Mouse (Mus musculus) liver, postnatal 0 days (tissue): ENCODE measurements around the gene Zfp369. TPM values are rescaled to one million over a fixed set of nuclear protein-coding genes. Genes with fewer than 3 reads are reported as not detected.
A peak's percentile ranks its signal among the peaks of the same experiment; 100 is the strongest.
"Not testable (repeated sequence)": the region's sequence is repeated elsewhere in the genome, so short reads cannot be mapped to it uniquely, and the experiment has no call there.

Experiments used
- ATAC-seq: fragments of 200-750 bp; cut with Nextera tagmentation; 2 replicates; pipeline ENCODE4 v1.8.0; 2017; ENCODE audit warnings: mild to moderate bottlenecking, moderate library complexity
- DNase-seq: peaks from one replicate; pipeline ENCODE4 v3.0.0-alpha.2; 2016
- H3K27ac ChIP-seq: fragments of 300-500 bp; sonication (generic); 2 replicates; pipeline ENCODE4 v1.5.1; 2014; ENCODE audit warnings: antibody characterized with exemption, moderate library complexity, mild to moderate bottlenecking, low read depth
- H3K27me3 ChIP-seq: fragments of 300-500 bp; sonication (generic); 2 replicates; pipeline ENCODE4 v1.6.1; 2014; ENCODE audit warnings: low read length, control low read depth, mixed read lengths; ENCODE audit not compliant: insufficient read depth
- H3K36me3 ChIP-seq: fragments of 300-500 bp; sonication (generic); replicated peaks from 2 replicates; pipeline ENCODE4 v1.6.1; 2014; ENCODE audit warnings: mild to moderate bottlenecking, control low read depth, low read length, moderate library complexity, mixed read lengths; ENCODE audit not compliant: insufficient read depth
- H3K4me1 ChIP-seq: fragments of 300-500 bp; sonication (generic); 2 replicates; pipeline ENCODE4 v1.6.1; 2014; ENCODE audit warnings: antibody characterized with exemption, mild to moderate bottlenecking, control low read depth; ENCODE audit not compliant: insufficient read depth
- H3K4me2 ChIP-seq: fragments of 300-500 bp; sonication (generic); 2 replicates; pipeline ENCODE4 v1.6.1; 2014; ENCODE audit warnings: low read depth, mild to moderate bottlenecking, low read length, moderate library complexity, mixed read lengths
- H3K4me3 ChIP-seq: fragments of 300-500 bp; sonication (generic); 2 replicates; pipeline ENCODE4 v1.5.1; 2014; ENCODE audit warnings: low read depth, low read length
- H3K9ac ChIP-seq: fragments of 300-500 bp; sonication (generic); replicated peaks from 2 replicates; pipeline ENCODE4 v1.6.1; 2014; ENCODE audit warnings: mild to moderate bottlenecking, moderate library complexity
- H3K9me3 ChIP-seq: fragments of 300-500 bp; sonication (generic); 2 replicates; pipeline ENCODE4 v1.6.1; 2016; ENCODE audit warnings: mild to moderate bottlenecking, control low read depth, low read length, mixed read lengths
- CTCF ChIP-seq: sonication (generic); IDR thresholded peaks from 2 replicates; pipeline ENCODE4 v1.5.1; 2016; ENCODE audit warnings: antibody characterized with exemption, low read depth
- EP300 ChIP-seq: IDR thresholded peaks from 2 replicates; pipeline ENCODE4 v1.6.1; 2016; ENCODE audit warnings: antibody characterized with exemption, low read depth, mild to moderate bottlenecking
- WGBS: fragments of 180-500 bp; shearing (Covaris S2); extraction: QIAGEN DNeasy Blood & Tissue Kit; methylation state at CpG from one replicate; pipeline ENCODE4 v1.1.7; 2014; ENCODE audit not compliant: insufficient replicate concordance; 5-methylcytosine and 5-hydroxymethylcytosine counted together
- polyA plus RNA-seq: library from polyadenylated mRNA; unstranded; fragments of >200 nt; fragmentation: Nextera tagmentation; extraction: Ambion mirVana; gene quantifications from 2 replicates; pipeline ENCODE4 v1.2.1, GENCODE M21; 2015

Zfp369 gene
- polyA plus RNA-seq, 1 experiment from 2014 or later = 2.7 TPM

DNA sequence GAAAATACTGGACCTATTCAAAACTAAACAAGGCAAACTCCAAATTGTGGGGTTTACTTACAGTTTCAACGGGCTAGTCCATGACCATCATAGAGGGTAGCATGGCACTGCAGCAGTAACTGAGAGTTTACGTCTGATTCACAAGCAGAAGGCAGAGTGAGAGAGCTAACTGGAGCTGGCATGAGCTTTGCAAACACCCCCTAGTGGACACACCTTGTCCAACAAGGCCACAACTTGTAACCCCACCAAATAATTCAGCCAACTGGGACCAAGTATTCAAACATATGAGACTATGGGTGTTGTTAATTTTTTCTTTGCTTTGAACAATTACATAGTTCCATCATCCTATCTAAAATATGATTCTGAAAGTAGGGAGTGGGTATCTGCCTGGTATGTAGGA, 8.2 kb downstream of the Zfp369 start:
- TF ChIP-seq EP300 (no peak), CTCF (peak; percentile 42; the same call in 1 of the 2 replicates)
- H3K27ac ChIP-seq = no peak overlapping the region
- no peak overlapping the region for H3K4me3 ChIP-seq
- WGBS = 87% methylated on average over 2 of the region's 2 CpGs
- no peaks in the 10 kb centered on the region for H3K27me3 ChIP-seq
- peaks cover 29% of the 10 kb centered on the region for H3K9me3 ChIP-seq
- H3K4me1 ChIP-seq = no peaks in the 10 kb centered on the region
- no peak overlapping the region for H3K9ac ChIP-seq
- H3K36me3 ChIP-seq = peaks cover 26% of the 10 kb centered on the region
- H3K4me2 ChIP-seq = no peak overlapping the region
- no peak for ATAC-seq
- DNase-seq = no peak

- H3K4me3 ChIP-seq = no peak overlapping the region
- WGBS = 94% methylated on average over 4 of the region's 4 CpGs
- no peaks in the 10 kb centered on the region for H3K27me3 ChIP-seq
- no peak overlapping the region for H3K27ac ChIP-seq
- ATAC-seq (no peak), DNase-seq (no peak)
- H3K4me1 ChIP-seq = no peaks in the 10 kb centered on the region
- H3K9ac ChIP-seq = no peak overlapping the region
- H3K36me3 ChIP-seq = peaks cover 47% of the 10 kb centered on the region
- H3K4me2 ChIP-seq = no peak overlapping the region
- peaks cover 27% of the 10 kb centered on the region for H3K9me3 ChIP-seq
- TF ChIP-seq EP300 (no peak), CTCF (no peak)
Observed at GRCm38 (mm10) chr13:65296354-65296753, 17.7 kb downstream of the Zfp369 start.

DNA sequence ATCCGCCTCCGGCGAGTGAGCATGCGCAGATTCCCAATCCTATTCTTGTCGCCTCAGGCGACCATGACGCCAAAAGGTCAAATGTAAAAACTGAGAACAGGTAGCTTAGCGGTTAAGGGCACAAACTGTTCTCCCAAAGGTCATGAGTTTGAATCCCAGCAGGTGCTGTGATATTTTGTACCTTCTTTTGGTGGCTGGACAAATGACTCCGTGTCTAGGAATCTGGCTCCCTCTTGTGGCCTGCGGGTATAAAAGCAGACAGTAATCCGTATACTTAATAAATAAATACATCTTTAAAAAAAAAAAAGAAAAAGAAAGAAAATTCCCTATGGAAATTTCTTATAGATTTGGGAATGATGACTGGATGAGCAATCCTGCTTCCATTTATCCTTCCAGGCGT, 32.2 kb downstream of the Zfp369 start:
- not testable (repeated sequence) for ATAC-seq, H3K4me3 ChIP-seq, H3K9ac ChIP-seq, H3K27me3 ChIP-seq, H3K36me3 ChIP-seq, H3K9me3 ChIP-seq, H3K4me1 ChIP-seq, H3K27ac ChIP-seq
- H3K4me2 ChIP-seq = peak overlapping the region; percentile 52; the same call in 1 of the 2 replicates
- 34% methylated on average over 12 of the region's 12 CpGs for WGBS
- peak; percentile 46 for DNase-seq
- TF ChIP-seq CTCF = peak; percentile 60

DNA sequence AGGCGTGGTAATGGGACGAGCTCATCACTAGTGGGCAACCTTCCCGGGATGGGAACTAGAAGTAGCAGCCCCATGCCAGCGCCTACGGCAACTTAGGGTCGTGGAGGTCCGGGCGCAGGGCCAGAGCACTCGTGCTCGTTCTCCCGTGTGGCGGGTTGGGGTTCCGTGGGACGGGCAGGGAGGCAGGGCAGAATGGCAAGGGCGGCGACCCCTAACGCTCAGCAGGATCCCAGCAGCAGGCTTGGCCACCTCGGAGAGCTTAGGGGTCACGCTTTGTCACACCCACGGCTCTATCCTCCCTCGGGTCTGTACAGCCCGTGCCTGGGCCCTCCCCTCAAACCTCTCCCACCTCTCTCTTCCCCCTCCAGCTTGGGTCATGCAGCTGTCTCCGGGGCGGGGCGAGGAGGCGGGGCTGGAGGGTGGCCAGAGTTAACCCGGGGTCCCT, 32.7 kb downstream of the Zfp369 start:
- TF ChIP-seq CTCF (no peak), EP300 (no peak)
- Histone ChIP-seq H3K27ac (no peak overlapping the region), H3K4me2 (peak overlapping the region; percentile 52), H3K4me1 (no peaks in the 10 kb centered on the region; the same call in 1 of the 2 replicates), H3K36me3 (no peaks in the 10 kb centered on the region), H3K9ac (no peak overlapping the region), H3K27me3 (no peaks in the 10 kb centered on the region), H3K9me3 (no peaks in the 10 kb centered on the region), H3K4me3 (no peak overlapping the region)
- DNase-seq = peak; percentile 15
- 32% methylated on average over 24 of the region's 27 CpGs for WGBS
- peak; percentile 8; the same call in 1 of the 2 replicates for ATAC-seq

GRCm38 (mm10) chr13:65311826-65312225, 33.2 kb downstream of the Zfp369 start:
- H3K4me3 ChIP-seq = no peak overlapping the region
- ATAC-seq = 0 out of 2 replicates have a peak, but pooled peaks have one; percentile 13
- H3K36me3 ChIP-seq = no peaks in the 10 kb centered on the region
- DNase-seq = no peak
- no peak for TF ChIP-seq EP300
- no peak for TF ChIP-seq CTCF
- no peaks in the 10 kb centered on the region for H3K9me3 ChIP-seq
- H3K27ac ChIP-seq = no peak overlapping the region
- no peaks in the 10 kb centered on the region for H3K27me3 ChIP-seq
- no peak overlapping the region for H3K9ac ChIP-seq
- H3K4me1 ChIP-seq = no peaks in the 10 kb centered on the region; the same call in 1 of the 2 replicates
- WGBS = 82% methylated on average over 9 of the region's 9 CpGs
- H3K4me2 ChIP-seq = no peak overlapping the region

DNA sequence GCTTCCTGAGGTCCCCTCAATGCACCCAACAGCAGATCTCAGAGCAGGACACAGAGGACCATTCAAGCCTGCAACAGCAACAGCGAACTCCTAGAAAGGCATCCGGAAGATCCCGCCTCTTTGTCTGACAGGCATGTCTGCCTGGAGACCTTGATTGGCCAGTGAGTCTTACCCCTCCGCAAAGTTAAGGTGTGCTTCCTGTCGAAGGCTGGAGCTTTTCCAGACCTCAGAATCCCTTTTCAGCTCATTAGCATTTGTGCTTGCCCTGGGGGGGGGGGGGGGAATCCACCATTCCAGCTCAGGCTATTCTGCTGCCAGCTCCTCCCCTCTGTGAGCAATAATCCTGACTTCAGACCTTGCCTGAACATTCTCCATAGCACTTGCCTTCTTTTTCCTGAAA, 69.9 kb downstream of the Zfp369 start:
- H3K4me2 ChIP-seq, H3K27ac ChIP-seq, H3K36me3 ChIP-seq, ATAC-seq, H3K4me3 ChIP-seq, H3K9ac ChIP-seq, H3K9me3 ChIP-seq, H3K27me3 ChIP-seq, H3K4me1 ChIP-seq, DNase-seq: not testable (repeated sequence)
- WGBS = 48% methylated on average over 5 of the region's 5 CpGs

DNA sequence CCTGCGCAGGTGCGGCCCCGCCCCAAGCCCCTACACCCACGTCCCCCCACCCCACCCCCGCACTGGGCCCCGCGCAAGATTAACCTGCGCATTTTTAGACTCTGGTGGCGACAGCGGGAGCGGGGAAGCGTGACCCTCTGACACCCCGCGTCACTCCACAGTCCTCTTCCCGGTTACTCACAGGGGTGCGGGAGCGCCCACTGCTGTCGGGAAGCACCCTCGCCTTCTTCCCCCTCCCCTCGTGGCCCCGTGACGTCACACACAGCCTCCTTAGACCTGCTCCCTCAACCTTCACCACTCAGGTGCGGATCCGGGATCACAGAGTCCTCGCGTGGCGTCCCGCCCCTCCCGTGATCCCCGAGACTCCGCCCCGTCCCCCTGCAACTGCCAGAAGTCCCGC, 73.2 kb downstream of the Zfp369 start:
- peak overlapping the region; percentile 9; the same call in 1 of the 2 replicates for H3K4me2 ChIP-seq
- H3K36me3 ChIP-seq, ATAC-seq, DNase-seq, H3K27me3 ChIP-seq, H3K9ac ChIP-seq, H3K4me1 ChIP-seq, H3K9me3 ChIP-seq, H3K27ac ChIP-seq, H3K4me3 ChIP-seq: not testable (repeated sequence)
- 12% methylated on average over 18 of the region's 33 CpGs for WGBS

Other genes starting within 250 kb of the Zfp369 start
- gene Spata31d1c, start 245.8 kb upstream of the Zfp369 start, polyA plus RNA-seq = not detected in 2 replicates
- gene Prss47, start 226.1 kb upstream of the Zfp369 start, polyA plus RNA-seq = not detected in 2 replicates
- 25.4 and 27.0 TPM in 2 replicates for gene Mfsd14b, start 165.8 kb upstream of the Zfp369 start, polyA plus RNA-seq
- not detected in 2 replicates for gene Olfr465-ps1, start 140.7 kb upstream of the Zfp369 start, polyA plus RNA-seq
- not detected in 2 replicates for gene Olfr466, start 128.6 kb upstream of the Zfp369 start, polyA plus RNA-seq
- gene Nlrp4f, start 72.8 kb upstream of the Zfp369 start, polyA plus RNA-seq = not detected in 2 replicates
- gene Gm10775, start 19.3 kb upstream of the Zfp369 start, polyA plus RNA-seq = not detected in 2 replicates
- gene Gm10139, start 233.9 kb downstream of the Zfp369 start, polyA plus RNA-seq = not detected in 2 replicates